Mouse (Mus musculus) cerebellum, adult 18-20 months (tissue): ENCODE measurements at regions not wholly inside any gene's neighbourhood (a gene's known extent, or its start where the extent isn't known, plus 50 kb on each side); places are given as distances from the start of the nearest gene placed in this dataset.

ENCODE experiments used
- DNase-seq, 2 experiments: peaks; one replicate each; pipeline ENCODE4 v3.0.0; 2021

- no peak for DNase-seq
Observed at GRCm38 (mm10) chr1:158180095-158180494, 176.0 kb downstream of the Brinp2 start.

GRCm38 (mm10) chr1:158181296-158181695 is 174.8 kb downstream of the Brinp2 start:
- DNase-seq = peak; percentile 9

GRCm38 (mm10) chr1:158187651-158188050 is 168.5 kb downstream of the Brinp2 start:
- no peak for DNase-seq

- DNase-seq = no peak
Observed at GRCm38 (mm10) chr1:158192841-158193551, 163.1 kb downstream of the Brinp2 start.

- DNase-seq = no peak
Observed at GRCm38 (mm10) chr1:158193968-158194565, 162.1 kb downstream of the Brinp2 start.
